Mouse (Mus musculus): Measurements from ENCODE around the gene Haao.

- TF ChIP-seq EP300 (IDR thresholded peaks at IDR 0.05; ENCODE audit: low read depth) (no peak), CTCF (IDR thresholded peaks at IDR 0.05; ENCODE audit: low read depth) (peak; percentile 26; the same call in 1 of the 2 replicates)
These were observed 8.6 kb downstream of the Haao start for GRCm38 (mm10) chr17:83839132-83839531.
